In the genomic region with DNA sequence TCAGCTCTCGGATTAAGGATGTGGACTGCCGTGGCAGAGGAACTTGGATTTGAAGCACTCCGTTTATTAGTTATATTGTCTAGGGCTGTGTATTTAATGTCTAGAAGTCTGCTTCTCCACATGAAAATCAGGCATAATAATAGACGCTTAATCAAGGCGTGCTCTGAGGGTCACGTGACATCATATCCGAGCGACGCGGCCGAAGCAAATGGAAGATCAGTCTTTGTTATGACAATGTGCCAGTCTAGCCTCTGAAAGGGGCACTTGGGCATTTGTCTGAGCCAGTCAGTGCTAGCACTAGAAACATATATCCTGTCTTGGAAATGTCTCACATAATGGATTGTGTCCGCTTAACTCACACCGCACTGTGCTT, we compare ENCODE assay signal across 25 mouse cellular contexts.
A peak's percentile ranks its signal among the peaks of the same experiment; 100 is the strongest.
DNase-seq lines count a peak whose midpoint lies in the region; ATAC-seq lines count a peak whose summit lies in the region.
"Had no signal": no experiment of that assay in that cellular context is flagged by ENCODE, and none has a peak within 500 bp of the region (broad histone marks: within the 10 kb centered on the region; RNA-seq: fewer than 3 reads in every experiment).

No protein-coding gene starts in this region.

- H3K4me1 ChIP-seq in forebrain, embryonic 11.5 days (replicated peaks; ENCODE audit: control insufficient read depth, insufficient read depth, low read length): no peaks in the 10 kb centered on the region; the same call in 1 of the 2 replicates
- H3K4me1 ChIP-seq: embryonic facial prominence, embryonic 15.5 days had no signal

- H3K4me2 ChIP-seq in forebrain, embryonic 11.5 days (ENCODE audit: low read depth, low read length, severe bottlenecking): no peak overlapping the region
- H3K4me2 ChIP-seq: embryonic facial prominence, embryonic 13.5 days; embryonic facial prominence, embryonic 15.5 days; forebrain, embryonic 13.5 days; forebrain, embryonic 15.5 days had no signal

- no peak overlapping the region for H3K27ac ChIP-seq in forebrain, embryonic 11.5 days (ENCODE audit: low read depth, low read length)
- H3K27ac ChIP-seq: embryonic facial prominence, embryonic 13.5 days; embryonic facial prominence, embryonic 15.5 days; forebrain, embryonic 10.5 days; forebrain, embryonic 13.5 days; forebrain, embryonic 15.5 days had no signal

- H3K36me3 ChIP-seq in forebrain, embryonic 11.5 days (ENCODE audit: control insufficient read depth, insufficient read depth, low read length): no peaks in the 10 kb centered on the region
- H3K36me3 ChIP-seq: embryonic facial prominence, embryonic 13.5 days; embryonic facial prominence, embryonic 15.5 days; forebrain, embryonic 10.5 days; forebrain, embryonic 15.5 days; G1E had no signal

- no peaks in the 10 kb centered on the region for H3K9me3 ChIP-seq in forebrain, embryonic 11.5 days (ENCODE audit: control insufficient read depth, low read length)
- H3K9me3 ChIP-seq: embryonic facial prominence, embryonic 13.5 days; embryonic facial prominence, embryonic 15.5 days; forebrain, embryonic 10.5 days; forebrain, embryonic 13.5 days; forebrain, embryonic 15.5 days had no signal

- no peak overlapping the region for H3K4me3 ChIP-seq in forebrain, embryonic 11.5 days (ENCODE audit: low read depth, low read length)
- H3K4me3 ChIP-seq: embryonic facial prominence, embryonic 13.5 days; embryonic facial prominence, embryonic 15.5 days; erythroblast, embryonic 14.5 days; forebrain, embryonic 10.5 days; forebrain, embryonic 13.5 days; forebrain, embryonic 15.5 days had no signal

- DNase-seq in ES-CJ7 (ENCODE audit: low read depth, low spot score) (peak; percentile 59), ZHBTc4 (ENCODE audit: low read depth, low spot score) (peak; percentile 72)
- DNase-seq in testis, postnatal 10 days (ENCODE audit: low spot score): peak; percentile 36
- no peak for DNase-seq in forebrain, embryonic 11.5 days (ENCODE audit: low spot score)
- no peak for DNase-seq in left cerebral cortex, adult 8-10 months (ENCODE audit: low spot score in 2 of 2)
- DNase-seq: adrenal gland, adult 8-10 months; adrenal gland, postnatal 14 days; adrenal gland, postnatal 36 days; cerebellum, adult 11 months; cerebellum, adult 18-20 months; cerebellum, adult 8-10 months; cerebellum, adult 9-11 months; cerebellum, postnatal 14 days; cerebellum, postnatal 36 days; embryo, embryonic 11 days; forebrain, postnatal 0 days had no signal

- no peak for ATAC-seq in forebrain, embryonic 11.5 days (replicated peaks; ENCODE audit: low FRiP score)
- ATAC-seq in cerebellum, adult (ENCODE audit: insufficient number of reproducible peaks, low FRiP score, low TSS enrichment): no peak
- ATAC-seq: forebrain, embryonic 13.5 days; forebrain, embryonic 15.5 days; forebrain, postnatal 0 days; Patski had no signal

- no peaks in the 10 kb centered on the region for H3K27me3 ChIP-seq in forebrain, embryonic 11.5 days (ENCODE audit: control insufficient read depth, insufficient read depth, low read length)
- H3K27me3 ChIP-seq: embryonic facial prominence, embryonic 13.5 days; embryonic facial prominence, embryonic 15.5 days; forebrain, embryonic 13.5 days; forebrain, embryonic 15.5 days had no signal

- 90% methylated on average over 13 of the region's 13 CpGs for WGBS in forebrain, embryonic 11.5 days

- no peak overlapping the region for H3K9ac ChIP-seq in forebrain, embryonic 11.5 days (ENCODE audit: low read length)
- H3K9ac ChIP-seq: embryonic facial prominence, embryonic 13.5 days; embryonic facial prominence, embryonic 15.5 days; forebrain, embryonic 13.5 days; forebrain, embryonic 15.5 days; forebrain, postnatal 0 days had no signal

Comparison
In these comparisons a context has a peak if more than half of its experiments do, and no peak if none do; other contexts are left out.
1. DNase-seq: peak in ES-CJ7 (single experiment), ZHBTc4 (single experiment) and testis, postnatal 10 days (single experiment); none in forebrain, embryonic 11.5 days (single experiment) and left cerebral cortex, adult 8-10 months (0 of 2).